Mouse (Mus musculus): Measurements from ENCODE around the gene Scnn1a.

GRCm38 (mm10) chr6:125312581-125313355 is 7.7 kb upstream of the Scnn1a start:
- TF ChIP-seq CTCF (IDR thresholded peaks at IDR 0.05; ENCODE audit: control insufficient read depth, insufficient read depth, low read length) (no peak), POLR2A (IDR thresholded peaks at IDR 0.05; ENCODE audit: borderline replicate concordance, control insufficient read depth, low read depth, low read length) (no peak)

Measured in bone marrow, adult 2 months (tissue).